Mouse (Mus musculus) midbrain, embryonic 14.5 days (tissue): ENCODE data around the gene Ache. TPM values are rescaled to one million over a fixed set of nuclear protein-coding genes. Genes with fewer than 3 reads are reported as not detected.

Source experiments
- ATAC-seq: fragments of 200-750 bp; cut with Nextera tagmentation; 2 replicates; pipeline ENCODE4 v1.8.0; 2017; ENCODE audit warnings: moderate number of reproducible peaks, moderate library complexity; ENCODE audit not compliant: low FRiP score, low TSS enrichment
- DNase-seq: peaks from one replicate; pipeline ENCODE4 v3.0.0-alpha.2; 2015
- H3K27ac ChIP-seq: fragments of 300-500 bp; sonication (generic); replicated peaks from 2 replicates; pipeline ENCODE4 v1.5.1; 2014; ENCODE audit warnings: mild to moderate bottlenecking, low read depth, low read length, moderate library complexity
- H3K27me3 ChIP-seq: fragments of 300-500 bp; sonication (generic); 2 replicates; pipeline ENCODE4 v1.6.1; 2014; ENCODE audit warnings: low read length, control low read depth, mixed read lengths; ENCODE audit not compliant: control insufficient read depth, insufficient read depth
- H3K36me3 ChIP-seq: fragments of 300-500 bp; sonication (generic); 2 replicates; pipeline ENCODE4 v1.6.1; 2014; ENCODE audit warnings: low read length, control low read depth; ENCODE audit not compliant: control insufficient read depth, insufficient read depth
- H3K4me1 ChIP-seq: fragments of 300-500 bp; sonication (generic); 2 replicates; pipeline ENCODE4 v1.6.1; 2014; ENCODE audit warnings: mild to moderate bottlenecking, antibody characterized with exemption, low read length, control low read depth; ENCODE audit not compliant: control insufficient read depth, insufficient read depth
- H3K4me2 ChIP-seq: fragments of 300-500 bp; sonication (generic); 2 replicates; pipeline ENCODE4 v1.6.1; 2014; ENCODE audit warnings: mild to moderate bottlenecking, low read length, moderate library complexity
- H3K4me3 ChIP-seq: fragments of 300-500 bp; sonication (generic); replicated peaks from 2 replicates; pipeline ENCODE4 v1.5.1; 2014; ENCODE audit warnings: low read depth, low read length
- H3K9ac ChIP-seq: fragments of 300-500 bp; sonication (generic); replicated peaks from 2 replicates; pipeline ENCODE4 v1.6.1; 2014; ENCODE audit warnings: mild to moderate bottlenecking, low read length, moderate library complexity
- H3K9me3 ChIP-seq: fragments of 300-500 bp; sonication (generic); 2 replicates; pipeline ENCODE4 v1.6.1; 2016; ENCODE audit warnings: low read length, control low read depth, mixed read lengths; ENCODE audit not compliant: control insufficient read depth
- WGBS: fragments of 180-500 bp; shearing (Covaris S2); extraction: QIAGEN DNeasy Blood & Tissue Kit; methylation state at CpG from one replicate; pipeline ENCODE4 v1.1.7; 2014; 5-methylcytosine and 5-hydroxymethylcytosine counted together
- polyA plus RNA-seq: library from polyadenylated mRNA; unstranded; fragments of >200 nt; fragmentation: Nextera tagmentation; extraction: Ambion mirVana; gene quantifications from 2 replicates; pipeline ENCODE4 v1.2.1, GENCODE M21; 2014

The Ache gene
- polyA plus RNA-seq, 1 experiment from 2014 or later, result 22.2 TPM

DNA sequence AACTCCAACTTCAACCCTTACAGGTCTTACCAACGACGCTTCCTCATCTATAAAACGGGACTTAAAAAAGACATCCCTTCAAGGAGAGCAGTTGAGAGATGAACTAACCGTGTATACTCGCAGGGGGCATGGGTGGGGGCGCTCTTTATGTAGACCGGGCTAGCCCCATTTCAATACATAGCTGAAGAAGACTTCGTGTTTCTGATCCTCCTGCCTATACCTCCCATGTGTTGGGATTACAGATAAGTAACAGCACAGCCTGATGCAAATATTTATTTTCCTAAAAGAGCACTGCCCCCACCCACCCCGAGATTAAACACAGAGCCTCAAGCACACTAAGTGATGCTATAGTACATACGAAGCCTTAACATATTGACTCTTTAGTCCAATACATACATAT lies 47.0 kb downstream of the Ache start:
- peaks cover 14% of the 10 kb centered on the region for H3K4me1 ChIP-seq
- H3K27ac ChIP-seq, result no peak overlapping the region
- no peaks in the 10 kb centered on the region for H3K9me3 ChIP-seq
- 52% methylated on average over 10 of the region's 10 CpGs for WGBS
- no peaks in the 10 kb centered on the region for H3K27me3 ChIP-seq
- no peaks in the 10 kb centered on the region for H3K36me3 ChIP-seq
- DNase-seq (no peak), ATAC-seq (no peak)
- H3K4me3 ChIP-seq, result no peak overlapping the region
- no peak overlapping the region for H3K9ac ChIP-seq
- peak overlapping the region; percentile 75 for H3K4me2 ChIP-seq

DNA sequence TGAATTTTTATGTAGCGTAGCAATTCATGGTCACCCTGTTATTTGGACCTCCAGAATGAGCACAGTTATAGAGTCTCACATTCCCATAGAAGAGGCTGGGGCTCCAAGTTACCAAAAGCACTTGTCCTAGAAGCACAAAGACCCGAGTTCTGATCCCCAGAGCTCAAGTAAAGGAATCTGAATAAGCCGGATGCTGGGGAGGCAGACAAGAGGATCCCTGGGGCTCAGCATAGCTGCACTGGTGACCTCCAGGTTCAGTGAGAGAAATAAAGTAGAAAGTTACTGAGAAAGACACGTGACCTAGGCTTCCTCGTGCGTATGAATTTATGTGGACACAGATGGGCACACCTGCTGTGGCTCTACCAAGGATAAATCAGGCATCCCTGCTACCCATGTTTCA lies 47.7 kb downstream of the Ache start:
- DNase-seq (no peak), ATAC-seq (no peak)
- Histone ChIP-seq H3K27ac (no peak overlapping the region), H3K4me3 (no peak overlapping the region), H3K36me3 (no peaks in the 10 kb centered on the region), H3K4me1 (peaks cover 20% of the 10 kb centered on the region), H3K27me3 (no peaks in the 10 kb centered on the region), H3K4me2 (no peak overlapping the region), H3K9me3 (no peaks in the 10 kb centered on the region), H3K9ac (no peak overlapping the region)
- WGBS, result 66% methylated on average over 6 of the region's 6 CpGs

DNA sequence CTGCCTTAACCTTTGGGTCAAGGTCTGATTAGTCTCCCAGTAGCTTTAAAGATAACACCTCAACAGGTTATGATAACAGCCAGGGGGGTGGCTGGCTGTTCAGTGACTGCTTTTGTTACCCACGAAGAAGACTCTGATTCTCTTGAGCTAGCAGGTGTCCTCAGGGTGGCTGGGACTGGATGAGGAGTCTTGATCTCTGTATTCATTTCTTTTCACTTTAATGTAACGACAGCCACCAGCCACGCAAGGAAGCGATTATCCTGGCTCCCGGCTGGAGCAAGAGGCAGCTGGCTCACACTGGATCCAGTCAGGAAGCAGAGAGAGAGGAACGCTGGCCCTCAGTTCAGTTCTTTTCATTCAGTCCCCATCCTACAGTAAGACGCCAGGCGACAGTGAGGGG lies 49.9 kb downstream of the Ache start:
- Histone ChIP-seq H3K9me3 (no peaks in the 10 kb centered on the region), H3K4me3 (no peak overlapping the region), H3K4me1 (peaks cover 19% of the 10 kb centered on the region), H3K4me2 (no peak overlapping the region), H3K36me3 (no peaks in the 10 kb centered on the region), H3K27me3 (no peaks in the 10 kb centered on the region), H3K9ac (peak overlapping the region; percentile 7; the same call in 1 of the 2 replicates), H3K27ac (no peak overlapping the region)
- no peak for DNase-seq
- no peak for ATAC-seq
- 53% methylated on average over 8 of the region's 8 CpGs for WGBS

DNA sequence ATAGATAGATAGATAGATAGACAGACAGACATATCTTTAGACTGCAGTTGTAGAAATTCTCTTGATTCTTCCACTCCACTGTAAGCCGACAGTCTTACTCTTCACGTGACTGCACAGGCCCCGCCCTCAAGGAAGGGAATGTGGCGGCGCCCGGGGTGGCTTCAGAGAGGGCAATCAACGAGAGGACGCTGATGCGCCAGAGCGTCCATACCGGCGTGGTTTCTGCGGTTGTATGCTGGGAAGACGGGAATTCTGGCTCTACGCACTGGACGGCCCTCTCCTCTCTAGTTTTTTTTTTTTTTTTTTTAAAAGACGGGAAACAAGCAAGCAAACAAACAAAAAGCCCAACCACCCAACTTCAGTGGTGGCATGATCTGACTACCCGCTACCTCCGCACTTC lies 50.9 kb downstream of the Ache start:
- under 1% methylated on average over 19 of the region's 19 CpGs for WGBS
- peak overlapping the region; percentile 68 for H3K4me2 ChIP-seq
- no peaks in the 10 kb centered on the region for H3K27me3 ChIP-seq
- no peaks in the 10 kb centered on the region for H3K36me3 ChIP-seq
- H3K9me3 ChIP-seq, result no peaks in the 10 kb centered on the region
- peak overlapping the region; percentile 53 for H3K9ac ChIP-seq
- peaks cover 12% of the 10 kb centered on the region for H3K4me1 ChIP-seq
- DNase-seq (peak; percentile 96), ATAC-seq (peak; percentile 88)
- H3K4me3 ChIP-seq, result peak overlapping the region; percentile 39
- H3K27ac ChIP-seq, result peak overlapping the region; percentile 81

DNA sequence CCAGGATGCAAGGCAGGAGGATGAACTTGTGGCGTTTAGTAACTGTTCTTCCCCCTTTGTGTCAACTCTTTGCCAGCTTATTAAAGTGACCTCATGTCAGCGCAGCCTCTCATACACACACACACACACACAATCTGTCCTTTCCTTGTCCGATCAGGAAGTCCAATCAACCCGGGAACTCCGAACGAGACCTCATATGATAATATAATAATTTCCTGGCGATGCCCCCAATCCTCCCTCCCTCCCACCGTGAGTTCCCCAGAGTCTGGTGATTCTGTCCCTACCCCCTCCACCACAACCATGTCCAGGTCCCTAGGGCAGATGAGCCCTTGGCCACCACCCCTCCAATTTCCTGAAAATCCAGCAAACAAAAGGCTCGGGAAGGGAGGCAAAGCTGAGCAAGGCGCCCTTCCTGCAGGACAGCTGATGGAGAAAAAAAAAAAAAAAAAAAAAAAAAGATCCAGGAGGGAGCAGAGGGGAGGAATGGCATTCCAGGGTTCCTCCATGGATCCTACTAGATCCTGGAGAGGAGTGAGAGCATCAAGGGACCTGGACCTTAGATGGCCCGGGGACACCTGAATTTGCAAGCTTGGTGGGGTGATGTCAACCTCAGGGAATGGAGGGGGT lies 51.5 kb downstream of the Ache start:
- Histone ChIP-seq H3K4me1 (peaks cover 12% of the 10 kb centered on the region), H3K9me3 (no peaks in the 10 kb centered on the region), H3K4me3 (peak overlapping the region; percentile 39), H3K27me3 (no peaks in the 10 kb centered on the region), H3K36me3 (no peaks in the 10 kb centered on the region), H3K4me2 (peak overlapping the region; percentile 68), H3K9ac (peak overlapping the region; percentile 53), H3K27ac (peak overlapping the region; percentile 81)
- ATAC-seq (peak; percentile 26; the same call in 1 of the 2 replicates), DNase-seq (peak; percentile 68)
- 2% methylated on average over 11 of the region's 11 CpGs for WGBS

DNA sequence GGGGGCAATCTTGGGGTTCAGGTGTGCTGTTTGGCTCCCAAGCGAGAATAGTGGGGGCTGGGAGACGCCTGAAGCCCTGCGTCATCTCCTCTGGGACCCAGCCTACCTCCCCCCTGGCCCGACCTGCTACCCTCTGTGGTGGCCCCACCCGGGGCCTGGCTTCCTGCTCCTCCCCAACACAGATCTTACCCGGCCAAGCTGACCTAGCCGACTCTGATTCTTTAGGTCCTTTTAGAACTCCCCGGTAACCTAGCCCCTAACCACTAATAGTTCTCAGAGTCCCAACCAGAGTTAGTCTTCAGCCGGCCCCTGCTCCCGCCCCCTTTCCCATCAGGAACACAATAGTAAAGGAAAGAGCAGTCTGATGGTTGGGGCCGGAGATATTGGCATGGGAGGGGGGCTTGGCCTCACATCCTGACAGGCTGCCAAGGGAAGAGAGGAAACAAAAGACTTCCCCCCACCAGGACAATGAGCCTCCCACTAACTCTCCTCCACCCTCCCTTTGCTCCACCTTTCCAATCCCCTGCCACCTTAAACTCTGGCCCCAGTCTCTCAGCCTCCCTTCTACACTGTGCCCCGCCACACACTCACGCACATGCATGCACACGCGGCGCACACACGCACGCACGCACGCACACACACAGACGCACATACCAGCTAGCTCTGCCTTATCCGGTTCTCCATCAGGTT lies 52.1 kb downstream of the Ache start:
- Histone ChIP-seq H3K4me3 (peak overlapping the region; percentile 39), H3K36me3 (no peaks in the 10 kb centered on the region), H3K27me3 (no peaks in the 10 kb centered on the region), H3K4me1 (peaks cover 12% of the 10 kb centered on the region), H3K4me2 (peak overlapping the region; percentile 68), H3K9me3 (no peaks in the 10 kb centered on the region), H3K27ac (peak overlapping the region; percentile 81), H3K9ac (peak overlapping the region; percentile 53)
- DNase-seq, result peak; percentile 66
- ATAC-seq, result peak; percentile 59
- 3% methylated on average over 22 of the region's 22 CpGs for WGBS

DNA sequence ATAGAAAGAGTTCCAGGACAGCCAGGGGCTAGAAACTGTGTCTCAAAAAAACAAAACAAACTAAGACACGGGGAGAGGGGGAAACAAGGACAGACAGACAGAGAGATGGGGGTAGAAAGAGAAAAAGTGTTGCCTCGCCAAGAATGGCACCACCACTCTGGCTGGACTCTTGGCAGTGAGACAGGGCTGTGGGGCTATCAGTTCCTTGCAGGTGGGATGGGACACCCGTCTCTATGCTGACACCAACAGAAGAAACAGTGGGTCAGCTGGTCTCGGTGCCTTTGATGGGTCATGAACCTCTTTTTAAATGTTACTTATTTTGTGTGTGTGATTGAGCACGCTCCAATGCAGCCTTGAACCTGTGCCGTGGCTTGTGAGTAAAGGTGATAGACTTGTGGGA lies 52.9 kb downstream of the Ache start:
- Histone ChIP-seq H3K27ac (peak overlapping the region; percentile 81; the same call in 1 of the 2 replicates), H3K4me3 (0 out of 2 replicates have a peak overlapping the region, but pooled peaks have one; percentile 39), H3K4me2 (peak overlapping the region; percentile 68), H3K9ac (no peak overlapping the region), H3K4me1 (peaks cover 12% of the 10 kb centered on the region), H3K9me3 (no peaks in the 10 kb centered on the region), H3K36me3 (no peaks in the 10 kb centered on the region), H3K27me3 (no peaks in the 10 kb centered on the region)
- WGBS, result 75% methylated on average over 6 of the region's 6 CpGs
- DNase-seq (no peak), ATAC-seq (no peak)

DNA sequence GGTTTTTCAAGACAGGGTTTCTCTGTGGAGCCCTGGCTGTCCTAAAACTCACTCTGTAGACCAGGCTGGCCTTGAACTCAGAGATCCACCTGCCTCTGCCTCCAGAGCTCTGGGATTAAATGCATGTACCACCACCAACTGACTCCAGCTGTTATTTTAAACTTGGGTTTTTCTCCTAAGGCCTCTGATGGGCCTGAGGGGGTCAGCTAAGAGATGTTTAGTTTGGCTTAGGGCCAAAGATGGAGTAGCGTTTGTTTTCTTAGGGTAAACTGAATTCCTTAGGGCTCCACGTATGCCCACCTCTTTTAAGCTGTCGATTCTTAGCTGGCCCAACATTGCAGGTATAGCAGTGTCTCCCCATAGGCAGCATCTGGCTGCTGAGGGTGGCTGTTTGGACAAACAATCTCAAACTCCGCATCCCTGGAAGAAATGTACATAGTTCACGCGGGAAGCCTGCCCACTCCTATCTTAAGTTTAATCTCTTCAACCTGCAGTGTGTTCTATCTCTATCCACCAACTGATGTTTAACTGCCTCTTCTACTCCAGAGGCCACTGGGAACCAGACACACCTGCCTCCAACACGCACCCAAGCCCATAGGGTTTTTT lies 55.2 kb downstream of the Ache start:
- WGBS, result 89% methylated on average over 7 of the region's 7 CpGs
- Histone ChIP-seq H3K36me3 (no peaks in the 10 kb centered on the region), H3K9me3 (no peaks in the 10 kb centered on the region), H3K9ac (no peak overlapping the region), H3K27ac (no peak overlapping the region), H3K27me3 (no peaks in the 10 kb centered on the region), H3K4me1 (peaks cover 12% of the 10 kb centered on the region), H3K4me3 (no peak overlapping the region), H3K4me2 (no peak overlapping the region)
- DNase-seq (no peak), ATAC-seq (no peak)
